Mouse (Mus musculus): ENCODE results near the gene Gtdc1. TPM values are rescaled to one million over a fixed set of nuclear protein-coding genes. Genes with fewer than 3 reads are reported as not detected.

The Gtdc1 gene
- polyA plus RNA-seq, 1 experiment from 2014 or later, result 3.4 TPM

DNA sequence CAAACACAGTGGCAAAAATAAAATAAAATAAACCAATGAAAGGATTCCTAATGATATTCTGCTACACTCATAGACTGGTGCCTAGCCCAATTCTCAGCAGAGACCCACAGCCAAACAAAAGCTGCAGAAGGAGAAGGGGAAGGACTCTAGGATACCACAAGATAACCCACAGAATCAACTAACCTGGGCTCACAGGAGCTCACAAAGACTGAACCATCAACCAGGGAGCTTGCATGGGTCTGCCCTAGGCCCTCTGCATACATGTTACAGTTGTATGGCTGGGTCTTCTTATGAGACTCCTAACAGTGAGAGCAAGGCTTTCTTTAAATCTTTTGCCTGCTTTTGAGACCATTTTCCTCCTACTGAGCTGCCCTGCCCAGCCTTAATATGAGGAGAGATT, 2.8 kb downstream of the Gtdc1 start:
- H3K36me3 ChIP-seq, result no peaks in the 10 kb centered on the region
- H3K4me3 ChIP-seq (replicated peaks), result no peak overlapping the region
- H3K27ac ChIP-seq, result no peak overlapping the region
- H3K9ac ChIP-seq, result no peak overlapping the region
- no peak for ATAC-seq (ENCODE audit: low read depth)
- H3K27me3 ChIP-seq, result no peaks in the 10 kb centered on the region
- no peak for DNase-seq
- no peaks in the 10 kb centered on the region for H3K9me3 ChIP-seq (replicated peaks)
- H3K4me1 ChIP-seq (replicated peaks), result peaks cover 44% of the 10 kb centered on the region
- H3K4me2 ChIP-seq, result no peak overlapping the region

DNA sequence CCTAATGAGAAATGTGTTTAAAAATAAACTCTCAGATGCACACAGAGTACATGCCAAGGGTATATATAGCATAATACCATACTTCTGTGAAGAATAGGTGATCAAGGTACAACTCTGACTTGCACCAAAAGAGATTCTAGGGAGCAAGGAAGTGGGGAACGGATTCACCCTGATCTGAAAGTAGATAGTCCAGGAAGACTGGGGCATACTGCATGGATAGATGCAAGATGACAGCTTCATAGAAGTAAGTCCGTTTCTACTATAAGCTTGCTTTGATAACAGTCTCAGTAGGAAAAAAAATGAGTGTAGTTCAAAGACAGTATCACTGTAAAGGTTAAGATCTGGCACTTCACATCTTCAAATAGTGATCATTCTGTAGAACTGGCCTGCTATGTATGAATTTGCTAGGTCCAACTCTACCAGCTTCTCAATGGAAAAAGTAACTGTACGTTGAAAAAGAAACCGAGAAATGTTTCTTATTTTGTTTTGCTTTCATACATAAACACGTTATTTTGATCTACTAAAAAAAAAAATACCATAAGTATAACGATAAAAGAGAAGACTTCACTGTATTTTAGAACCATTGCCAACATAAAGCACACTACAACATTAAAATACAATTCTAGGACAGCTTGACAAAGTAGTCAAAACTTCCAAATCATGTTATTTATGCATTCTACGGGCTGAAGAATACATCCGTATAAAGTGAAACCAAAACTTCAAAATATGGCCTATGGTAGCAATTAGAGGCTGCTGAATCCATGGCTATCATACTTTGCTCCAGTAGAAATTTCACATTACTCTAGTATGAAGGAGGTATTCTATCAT, 4.2 kb downstream of the Gtdc1 start:
- no peak for ATAC-seq (ENCODE audit: low read depth)
- H3K9ac ChIP-seq, result no peak overlapping the region
- no peak for DNase-seq
- peaks cover 44% of the 10 kb centered on the region for H3K4me1 ChIP-seq (replicated peaks)
- H3K9me3 ChIP-seq (replicated peaks), result no peaks in the 10 kb centered on the region
- H3K4me2 ChIP-seq, result no peak overlapping the region
- 77% methylated on average over 8 of the region's 8 CpGs for WGBS (ENCODE audit: insufficient replicate concordance)
- H3K36me3 ChIP-seq, result no peaks in the 10 kb centered on the region
- no peak overlapping the region for H3K4me3 ChIP-seq (replicated peaks)
- H3K27me3 ChIP-seq, result no peaks in the 10 kb centered on the region
- no peak overlapping the region for H3K27ac ChIP-seq

GRCm38 (mm10) chr2:44922500-44922899, 5.0 kb downstream of the Gtdc1 start:
- Histone ChIP-seq H3K9me3 (replicated peaks) (no peaks in the 10 kb centered on the region), H3K27me3 (no peaks in the 10 kb centered on the region), H3K36me3 (no peaks in the 10 kb centered on the region), H3K27ac (no peak overlapping the region), H3K4me2 (no peak overlapping the region), H3K9ac (no peak overlapping the region), H3K4me1 (replicated peaks) (peaks cover 37% of the 10 kb centered on the region), H3K4me3 (replicated peaks) (no peak overlapping the region)
- DNase-seq (no peak), ATAC-seq (ENCODE audit: low read depth) (no peak)
- WGBS (ENCODE audit: insufficient replicate concordance), result 54% methylated on average over 2 of the region's 2 CpGs

DNA sequence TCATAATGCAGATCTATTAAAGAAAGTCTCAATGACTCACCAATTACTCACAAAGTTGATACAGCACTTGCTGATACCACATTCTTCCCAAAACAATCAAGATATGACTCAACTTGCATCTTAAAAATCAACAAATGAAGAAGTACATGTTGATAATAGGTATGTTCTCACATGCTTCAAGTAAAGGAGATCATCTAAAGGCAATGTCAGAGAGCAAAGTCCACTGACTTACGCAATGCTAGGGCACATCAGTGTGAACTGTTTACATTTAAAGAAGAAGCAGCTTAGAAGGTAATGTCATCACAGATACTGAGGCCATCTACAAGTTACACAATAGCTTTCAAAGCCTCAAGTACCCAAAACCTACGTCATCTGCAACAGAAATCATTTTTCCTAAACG, 7.0 kb downstream of the Gtdc1 start:
- no peak for ATAC-seq (ENCODE audit: low read depth)
- no peak overlapping the region for H3K4me2 ChIP-seq

DNA sequence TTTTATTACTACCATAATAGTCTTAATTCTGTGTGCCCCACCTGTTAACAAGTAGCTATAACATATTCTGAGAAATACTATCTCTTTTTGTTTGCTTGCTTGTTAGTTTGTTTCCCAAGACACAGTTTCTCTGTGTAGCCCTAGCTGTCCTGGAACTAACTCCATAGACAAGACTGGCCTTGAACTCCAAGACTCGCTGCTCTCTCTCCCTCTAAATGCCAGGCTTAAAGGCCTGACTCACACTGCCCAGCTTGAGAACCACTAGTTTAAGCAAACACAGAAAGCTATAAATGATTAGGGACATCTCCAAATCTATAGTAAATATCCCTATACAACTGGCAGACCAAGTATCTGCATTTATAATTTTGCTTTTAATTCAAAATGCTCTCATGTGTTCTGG, 8.1 kb downstream of the Gtdc1 start:
- Histone ChIP-seq H3K27ac (no peak overlapping the region), H3K9ac (no peak overlapping the region), H3K36me3 (no peaks in the 10 kb centered on the region), H3K4me3 (replicated peaks) (no peak overlapping the region), H3K4me1 (replicated peaks) (peaks cover 25% of the 10 kb centered on the region), H3K27me3 (no peaks in the 10 kb centered on the region), H3K4me2 (no peak overlapping the region), H3K9me3 (replicated peaks) (no peaks in the 10 kb centered on the region)
- 82% methylated on average over 1 of the region's 1 CpGs for WGBS (ENCODE audit: insufficient replicate concordance)
- ATAC-seq (ENCODE audit: low read depth) (no peak), DNase-seq (no peak)

More for the DNA sequence above, 7.0 kb downstream of the Gtdc1 start:
- H3K27me3 ChIP-seq, result no peaks in the 10 kb centered on the region
- no peak overlapping the region for H3K4me3 ChIP-seq (replicated peaks)
- DNase-seq, result no peak
- peaks cover 33% of the 10 kb centered on the region for H3K4me1 ChIP-seq (replicated peaks)
- no peaks in the 10 kb centered on the region for H3K36me3 ChIP-seq
- no peaks in the 10 kb centered on the region for H3K9me3 ChIP-seq (replicated peaks)
- no peak overlapping the region for H3K27ac ChIP-seq
- H3K9ac ChIP-seq, result no peak overlapping the region
- WGBS (ENCODE audit: insufficient replicate concordance), result 65% methylated on average over 3 of the region's 3 CpGs

- Histone ChIP-seq H3K9me3 (replicated peaks) (no peaks in the 10 kb centered on the region), H3K4me1 (replicated peaks) (peaks cover 20% of the 10 kb centered on the region), H3K4me3 (replicated peaks) (no peak overlapping the region), H3K9ac (no peak overlapping the region), H3K4me2 (no peak overlapping the region), H3K27ac (no peak overlapping the region), H3K36me3 (no peaks in the 10 kb centered on the region), H3K27me3 (no peaks in the 10 kb centered on the region)
- no peak for ATAC-seq (ENCODE audit: low read depth)
- WGBS (ENCODE audit: insufficient replicate concordance), result 79% methylated on average over 2 of the region's 2 CpGs
- DNase-seq, result no peak
These were observed 8.7 kb downstream of the Gtdc1 start for GRCm38 (mm10) chr2:44918737-44919136.

DNA sequence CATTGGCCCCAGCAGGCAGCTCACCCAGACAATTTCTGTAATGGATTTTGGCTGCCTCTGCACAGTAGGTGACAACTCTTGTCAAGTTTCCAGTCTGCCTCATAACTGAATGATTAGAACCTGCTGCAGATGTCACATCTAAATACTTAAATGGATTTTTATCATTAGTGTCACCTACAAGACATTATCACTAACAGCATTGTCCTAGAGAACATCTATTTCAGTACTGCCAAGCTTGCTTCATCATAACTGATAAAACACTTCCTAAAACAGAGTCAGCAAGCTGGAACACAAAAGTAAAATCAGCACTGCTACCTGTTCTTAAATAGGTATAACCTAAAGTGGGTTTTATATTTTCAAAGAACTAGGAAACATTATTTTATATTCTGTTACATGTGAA, 11.2 kb downstream of the Gtdc1 start:
- ATAC-seq (ENCODE audit: low read depth), result no peak
- peaks cover 12% of the 10 kb centered on the region; the same call in 1 of the 2 replicates for H3K4me1 ChIP-seq (replicated peaks)

DNA sequence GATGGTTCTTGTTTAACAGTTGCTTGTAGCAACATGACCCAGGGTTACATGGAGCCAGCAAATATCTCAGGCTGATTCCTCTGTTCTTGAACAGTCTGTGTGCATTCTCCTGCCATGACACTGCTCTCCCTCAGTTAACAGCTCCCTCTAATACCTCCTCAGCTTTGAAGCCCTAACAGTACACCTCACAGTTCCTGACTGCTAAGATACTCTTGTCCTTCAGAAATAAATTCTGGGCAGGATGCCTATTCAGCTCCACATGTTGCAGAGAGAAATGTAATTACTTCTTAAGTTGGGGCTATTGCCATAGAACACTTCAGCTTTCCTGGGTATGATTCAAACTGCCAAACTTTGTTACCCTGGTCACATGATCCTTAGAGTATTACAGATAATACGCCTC, 29.7 kb downstream of the Gtdc1 start:
- Histone ChIP-seq H3K27me3 (no peaks in the 10 kb centered on the region), H3K9me3 (replicated peaks) (no peaks in the 10 kb centered on the region), H3K4me2 (no peak overlapping the region), H3K4me3 (replicated peaks) (no peak overlapping the region), H3K36me3 (no peaks in the 10 kb centered on the region), H3K4me1 (replicated peaks) (no peaks in the 10 kb centered on the region), H3K9ac (no peak overlapping the region), H3K27ac (no peak overlapping the region)
- WGBS (ENCODE audit: insufficient replicate concordance), result 56% methylated on average over 1 of the region's 1 CpGs
- no peak for DNase-seq
- ATAC-seq (ENCODE audit: low read depth), result no peak

More for the DNA sequence above, 11.2 kb downstream of the Gtdc1 start:
- Histone ChIP-seq H3K36me3 (no peaks in the 10 kb centered on the region), H3K4me2 (no peak overlapping the region), H3K4me3 (replicated peaks) (no peak overlapping the region), H3K9me3 (replicated peaks) (no peaks in the 10 kb centered on the region), H3K9ac (no peak overlapping the region), H3K27me3 (no peaks in the 10 kb centered on the region), H3K27ac (no peak overlapping the region)
- no peak for DNase-seq

- ATAC-seq (ENCODE audit: low read depth) (no peak), DNase-seq (no peak)
- Histone ChIP-seq H3K4me3 (replicated peaks) (no peak overlapping the region), H3K4me2 (no peak overlapping the region), H3K36me3 (no peaks in the 10 kb centered on the region), H3K4me1 (replicated peaks) (no peaks in the 10 kb centered on the region), H3K27me3 (no peaks in the 10 kb centered on the region), H3K9ac (no peak overlapping the region), H3K9me3 (replicated peaks) (no peaks in the 10 kb centered on the region), H3K27ac (no peak overlapping the region)
- 75% methylated on average over 2 of the region's 2 CpGs for WGBS (ENCODE audit: insufficient replicate concordance)
These were observed 53.7 kb downstream of the Gtdc1 start for GRCm38 (mm10) chr2:44873718-44874117.

DNA sequence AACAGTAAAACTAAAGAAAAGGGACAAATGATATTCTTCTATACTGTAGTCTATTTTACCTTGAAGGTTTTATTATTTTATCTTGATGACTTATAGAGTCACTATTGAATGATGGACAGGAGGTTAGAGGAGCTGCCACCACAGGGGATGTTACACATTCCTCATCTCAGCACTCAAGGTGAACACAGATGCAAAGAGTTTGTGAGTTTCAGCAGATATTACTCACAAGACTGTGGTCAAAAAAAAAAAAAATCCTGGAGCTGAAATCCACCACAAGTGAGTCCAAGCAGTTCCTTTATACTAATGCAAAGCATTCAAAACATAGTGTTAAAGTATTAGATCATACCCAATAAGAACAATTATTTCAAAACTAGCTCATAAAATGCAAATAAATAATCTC, 62.7 kb downstream of the Gtdc1 start:
- H3K4me2 ChIP-seq, result no peak overlapping the region
- H3K4me3 ChIP-seq (replicated peaks), result no peak overlapping the region
- H3K9ac ChIP-seq, result no peak overlapping the region
- ATAC-seq (ENCODE audit: low read depth), result no peak
- no peaks in the 10 kb centered on the region for H3K36me3 ChIP-seq
- no peak for DNase-seq
- H3K27ac ChIP-seq, result no peak overlapping the region
- no peaks in the 10 kb centered on the region for H3K27me3 ChIP-seq
- no peaks in the 10 kb centered on the region for H3K4me1 ChIP-seq (replicated peaks)
- H3K9me3 ChIP-seq (replicated peaks), result no peaks in the 10 kb centered on the region

GRCm38 (mm10) chr2:44854475-44854874, 73.0 kb downstream of the Gtdc1 start:
- H3K9me3 ChIP-seq (replicated peaks), result peaks cover 5% of the 10 kb centered on the region; the same call in 1 of the 2 replicates
- no peak for ATAC-seq (ENCODE audit: low read depth)
- H3K4me3 ChIP-seq (replicated peaks), result no peak overlapping the region
- H3K9ac ChIP-seq, result no peak overlapping the region
- DNase-seq, result no peak
- no peaks in the 10 kb centered on the region for H3K4me1 ChIP-seq (replicated peaks)
- H3K4me2 ChIP-seq, result no peak overlapping the region
- WGBS (ENCODE audit: insufficient replicate concordance), result 78% methylated on average over 2 of the region's 2 CpGs
- no peaks in the 10 kb centered on the region for H3K36me3 ChIP-seq
- no peaks in the 10 kb centered on the region for H3K27me3 ChIP-seq
- H3K27ac ChIP-seq, result no peak overlapping the region

GRCm38 (mm10) chr2:44849666-44850065, 77.8 kb downstream of the Gtdc1 start:
- Histone ChIP-seq H3K9me3 (replicated peaks) (peaks cover 5% of the 10 kb centered on the region; the same call in 1 of the 2 replicates), H3K27ac (no peak overlapping the region), H3K9ac (no peak overlapping the region), H3K4me2 (no peak overlapping the region), H3K4me1 (replicated peaks) (no peaks in the 10 kb centered on the region), H3K27me3 (no peaks in the 10 kb centered on the region), H3K36me3 (no peaks in the 10 kb centered on the region), H3K4me3 (replicated peaks) (no peak overlapping the region)
- ATAC-seq (ENCODE audit: low read depth) (no peak), DNase-seq (no peak)
